Mouse (Mus musculus) small intestine, adult 2 months (tissue): ENCODE results near the gene Hivep3.

Source experiments
- CTCF ChIP-seq: fragments of 200-500 bp; IDR thresholded peaks from 2 replicates; pipeline ENCODE4 v1.5.1; 2012; ENCODE audit warnings: low read depth, mild to moderate bottlenecking, control low read depth, inconsistent platforms, low read length, moderate library complexity, mixed read lengths; ENCODE audit not compliant: insufficient replicate concordance, insufficient read length; ENCODE audit errors: extremely low read depth
- POLR2A ChIP-seq: fragments of 200-500 bp; IDR thresholded peaks from 2 replicates; pipeline ENCODE4 v1.6.1; 2012; ENCODE audit warnings: low read depth, mild to moderate bottlenecking, control low read depth, inconsistent platforms, low read length, moderate library complexity

DNA sequence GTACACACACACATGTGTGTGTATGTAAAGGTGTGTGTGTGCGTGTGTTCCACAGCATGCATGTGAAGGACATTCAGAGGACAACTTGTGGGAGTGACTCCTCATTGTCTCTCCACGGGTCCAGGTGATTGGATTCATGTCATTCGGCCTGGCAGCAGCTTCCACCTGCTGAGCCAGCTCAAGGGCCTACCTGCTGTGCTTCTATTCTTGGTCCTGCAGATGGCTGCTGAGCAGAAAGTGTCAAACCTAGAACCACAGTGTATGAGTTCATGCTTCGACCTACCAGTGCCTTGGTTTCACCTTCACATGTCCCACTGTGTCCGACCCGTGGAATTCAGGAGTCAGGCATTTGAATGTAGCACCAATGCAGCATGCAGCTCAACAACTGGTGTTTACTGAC, 206.2 kb downstream of the Hivep3 start:
- TF ChIP-seq CTCF (no peak), POLR2A (no peak)
